Mouse (Mus musculus): ENCODE measurements around the gene Snx32. TPM values are rescaled to one million over a fixed set of nuclear protein-coding genes. Genes with fewer than 3 reads are reported as not detected.

Snx32 gene
- 82.1 and 103 TPM in 2 replicates for polyA plus RNA-seq (2015; fragmentation: Nextera tagmentation; extraction: Ambion mirVana)

DNA sequence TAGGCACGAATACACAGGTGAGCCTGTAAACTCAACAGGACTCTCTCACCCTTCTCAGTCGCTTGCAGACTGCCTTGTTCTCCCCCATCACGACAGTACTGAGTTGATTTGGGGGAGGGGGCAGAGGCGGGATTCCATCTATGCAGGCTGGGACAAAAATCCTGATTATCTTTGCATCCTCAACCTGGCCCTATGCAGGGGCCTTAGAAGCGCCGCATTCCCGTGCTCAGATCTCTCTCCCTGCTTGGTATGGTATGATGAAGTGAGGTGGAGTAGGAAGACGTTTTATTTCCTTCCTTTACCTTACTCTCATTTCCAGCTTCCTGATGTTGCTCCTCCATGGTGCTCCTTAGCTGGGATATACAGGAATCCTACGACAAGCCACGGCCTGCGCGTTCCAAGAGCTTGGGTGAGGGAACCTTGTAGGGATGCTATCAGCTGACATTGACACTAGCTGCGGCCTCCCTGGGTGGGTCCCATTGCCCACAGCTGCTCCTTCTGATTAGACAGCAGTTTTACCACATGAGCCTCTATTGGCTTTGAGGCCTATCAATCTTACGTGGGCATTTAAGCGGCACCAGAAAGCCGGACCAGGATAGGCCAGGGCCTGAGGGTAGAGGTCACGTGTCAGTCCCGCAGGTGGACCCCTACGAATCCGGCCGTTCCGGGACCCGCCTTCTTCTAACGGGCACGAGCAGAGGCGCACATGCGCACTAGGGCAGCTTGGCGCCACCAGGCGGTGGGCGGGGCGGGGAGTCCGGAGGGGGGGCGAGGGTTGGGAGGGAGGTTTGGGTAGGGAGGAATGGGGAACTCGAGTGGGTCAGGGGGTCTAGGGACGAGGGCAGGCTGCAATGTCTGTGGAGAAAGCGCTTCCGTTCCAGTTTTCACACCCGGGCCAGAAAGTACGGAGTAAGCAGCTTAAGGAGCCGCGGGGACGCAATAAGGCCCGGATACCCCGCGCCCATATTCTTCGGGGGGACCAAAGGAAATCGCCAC lies at the start of gene Snx32:
TSS of gene Snx32 (minus strand) at position 508 of the 996 bp plus-strand sequence.
- H3K9me3 ChIP-seq (replicated peaks): no peaks in the 10 kb centered on the region
- no peaks in the 10 kb centered on the region for H3K27me3 ChIP-seq (replicated peaks)
- H3K4me2 ChIP-seq: peak within 1 kb of the TSS; percentile 83
- H3K27ac ChIP-seq (replicated peaks): peak within 1 kb of the TSS; percentile 85
- H3K9ac ChIP-seq (replicated peaks): peak within 1 kb of the TSS; percentile 64
- peak; percentile 99 for ATAC-seq (ENCODE audit: low FRiP score)
- 3% methylated on average over 47 of the region's 47 CpGs for WGBS
- peaks cover 33% of the 10 kb centered on the region for H3K4me1 ChIP-seq
- peak within 1 kb of the TSS; percentile 57 for H3K4me3 ChIP-seq (replicated peaks)
- no peaks in the 10 kb centered on the region for H3K36me3 ChIP-seq

DNA sequence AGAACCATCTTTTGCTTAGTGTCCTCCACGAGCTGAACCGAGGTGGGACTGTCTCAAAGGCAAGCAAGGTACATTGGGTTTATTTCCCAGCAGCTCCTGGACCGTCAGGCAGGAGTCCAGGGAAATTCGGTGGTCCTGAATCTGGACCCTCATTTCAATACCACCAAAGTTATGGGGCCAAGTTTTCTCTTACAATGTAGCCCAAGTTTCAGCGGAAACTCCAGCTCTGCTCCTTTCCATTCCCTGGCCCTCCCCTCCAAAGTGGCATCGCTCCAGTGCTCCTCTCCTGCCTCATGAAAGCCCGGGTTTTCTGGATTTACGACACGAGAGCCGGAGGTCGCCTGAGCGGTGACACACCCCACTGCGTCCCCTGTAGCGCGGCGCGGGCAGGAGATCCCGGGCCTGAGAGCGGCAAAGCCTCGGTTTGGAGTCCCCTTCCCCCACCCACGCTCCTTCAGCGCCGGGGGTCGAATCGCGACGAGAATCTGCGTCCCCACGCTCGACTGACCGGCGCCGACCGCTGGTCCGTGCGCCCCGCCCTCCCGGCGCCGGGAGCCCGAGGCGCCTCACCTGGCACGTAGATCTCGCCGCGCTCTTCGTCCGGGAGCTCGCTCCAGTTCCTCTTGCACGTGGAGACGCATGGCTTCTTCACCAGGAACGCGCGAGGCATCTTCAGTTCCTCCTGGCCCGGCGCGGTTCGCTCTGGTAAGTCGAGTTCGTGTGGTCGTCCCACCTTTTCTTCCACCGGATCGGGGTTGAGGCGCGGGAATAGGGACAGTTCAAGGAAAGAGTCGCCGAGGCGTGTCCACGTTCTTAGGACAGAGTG lies 49.5 kb upstream of the Snx32 start:
- Histone ChIP-seq H3K27me3 (replicated peaks) (peaks cover 92% of the 10 kb centered on the region), H3K4me1 (peaks cover 18% of the 10 kb centered on the region), H3K4me2 (peak overlapping the region; percentile 73), H3K36me3 (no peaks in the 10 kb centered on the region), H3K9ac (replicated peaks) (peak overlapping the region; percentile 24; the same call in 1 of the 2 replicates), H3K9me3 (replicated peaks) (no peaks in the 10 kb centered on the region), H3K27ac (replicated peaks) (no peak overlapping the region), H3K4me3 (replicated peaks) (peak overlapping the region; percentile 41)
- WGBS: under 1% methylated on average over 63 of the region's 69 CpGs
- no peak for ATAC-seq (ENCODE audit: low FRiP score)

DNA sequence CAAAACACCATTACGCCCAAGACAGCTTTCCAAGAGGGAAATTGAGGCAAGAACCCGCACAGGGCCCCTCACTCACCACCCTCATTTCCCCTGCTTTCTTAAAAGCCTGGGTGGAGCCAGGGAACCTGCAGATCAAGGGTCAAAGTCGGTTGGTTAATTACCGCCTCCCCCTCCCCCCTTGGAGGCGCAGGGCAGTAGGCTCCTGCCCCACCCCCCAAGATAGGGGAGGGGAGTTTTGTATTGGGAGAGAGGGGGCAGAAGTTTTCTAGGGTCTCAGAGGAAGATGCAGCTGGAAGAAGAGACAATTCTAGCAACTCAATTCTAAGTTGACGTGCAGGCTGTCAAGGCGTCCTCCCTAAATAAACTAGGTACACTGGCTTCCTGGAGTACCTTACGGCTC lies 48.9 kb upstream of the Snx32 start:
- H3K27me3 ChIP-seq (replicated peaks): peaks cover 86% of the 10 kb centered on the region
- ATAC-seq (ENCODE audit: low FRiP score): no peak
- H3K4me3 ChIP-seq (replicated peaks): 0 out of 2 replicates have a peak overlapping the region, but pooled peaks have one; percentile 41
- peak overlapping the region; percentile 73; the same call in 1 of the 2 replicates for H3K4me2 ChIP-seq
- no peaks in the 10 kb centered on the region for H3K9me3 ChIP-seq (replicated peaks)
- H3K4me1 ChIP-seq: peaks cover 18% of the 10 kb centered on the region
- H3K9ac ChIP-seq (replicated peaks): no peak overlapping the region
- WGBS: 10% methylated on average over 8 of the region's 8 CpGs
- no peak overlapping the region for H3K27ac ChIP-seq (replicated peaks)
- no peaks in the 10 kb centered on the region for H3K36me3 ChIP-seq

DNA sequence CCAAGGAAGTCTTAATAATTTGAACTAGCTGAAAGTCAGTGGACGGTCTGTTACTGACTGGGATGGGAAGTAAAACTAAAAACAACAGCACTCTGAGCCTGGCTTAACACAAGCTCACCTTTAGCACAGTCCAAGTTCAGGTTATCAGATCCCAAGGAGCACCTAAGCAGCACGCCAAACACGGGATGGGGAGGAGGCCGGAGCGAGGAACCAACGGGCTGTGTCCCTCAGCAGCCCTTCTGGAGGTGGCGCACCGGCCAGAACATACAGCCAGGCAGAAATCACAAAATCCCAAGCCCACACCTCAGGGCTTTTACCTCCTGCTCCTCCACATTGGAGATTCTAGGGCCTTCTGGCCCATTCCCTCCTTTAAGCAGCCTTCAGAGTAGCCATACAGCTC lies 48.4 kb upstream of the Snx32 start:
- Histone ChIP-seq H3K9me3 (replicated peaks) (no peaks in the 10 kb centered on the region), H3K36me3 (no peaks in the 10 kb centered on the region), H3K4me1 (peaks cover 18% of the 10 kb centered on the region), H3K27me3 (replicated peaks) (peaks cover 82% of the 10 kb centered on the region), H3K27ac (replicated peaks) (no peak overlapping the region), H3K4me3 (replicated peaks) (no peak overlapping the region), H3K9ac (replicated peaks) (no peak overlapping the region), H3K4me2 (no peak overlapping the region)
- 58% methylated on average over 8 of the region's 8 CpGs for WGBS
- ATAC-seq (ENCODE audit: low FRiP score): no peak

DNA sequence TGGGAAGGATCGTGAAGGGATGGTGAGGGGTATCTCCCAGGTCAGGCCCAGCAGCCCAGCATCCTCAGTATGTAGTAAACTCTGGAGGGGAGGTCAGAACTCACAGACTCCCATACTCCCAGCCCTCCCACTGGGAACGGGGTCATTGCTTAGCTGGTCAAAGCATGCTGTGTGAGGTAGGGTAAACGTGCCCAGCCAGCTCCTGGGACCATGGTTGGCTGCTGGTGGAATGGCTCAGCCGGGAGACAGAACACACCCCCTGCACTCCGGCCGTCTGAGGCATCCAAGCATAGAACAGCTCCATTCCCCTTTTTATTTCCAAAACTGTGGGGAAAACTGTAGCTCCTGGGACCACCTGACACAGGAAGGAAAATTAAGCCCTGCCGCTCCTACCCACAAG lies 47.8 kb upstream of the Snx32 start:
- H3K4me2 ChIP-seq: no peak overlapping the region
- no peaks in the 10 kb centered on the region for H3K9me3 ChIP-seq (replicated peaks)
- no peak overlapping the region for H3K4me3 ChIP-seq (replicated peaks)
- no peak overlapping the region for H3K27ac ChIP-seq (replicated peaks)
- H3K27me3 ChIP-seq (replicated peaks): peaks cover 76% of the 10 kb centered on the region
- H3K9ac ChIP-seq (replicated peaks): no peak overlapping the region
- H3K4me1 ChIP-seq: peaks cover 18% of the 10 kb centered on the region
- no peaks in the 10 kb centered on the region for H3K36me3 ChIP-seq
- no peak for ATAC-seq (ENCODE audit: low FRiP score)
- WGBS: 44% methylated on average over 7 of the region's 7 CpGs

DNA sequence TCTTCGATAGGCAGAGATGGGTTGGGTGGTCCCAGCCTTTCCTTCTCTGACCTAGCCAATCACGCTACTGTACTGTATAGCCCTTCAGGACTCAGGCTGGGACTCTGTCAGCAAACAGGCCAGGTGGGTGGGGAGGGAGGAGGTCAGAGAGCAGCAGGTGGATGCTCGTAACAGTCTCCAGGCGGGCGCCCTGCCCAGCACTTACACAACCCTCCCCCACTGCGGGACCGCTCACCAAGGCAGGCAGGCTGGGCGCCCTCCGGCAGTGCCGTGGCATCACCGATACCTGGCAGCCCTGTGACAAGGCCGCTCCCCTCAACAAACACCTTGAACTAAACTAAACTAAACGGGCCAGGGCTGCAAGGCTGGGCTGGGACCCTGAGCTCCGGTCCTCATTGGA lies 43.9 kb upstream of the Snx32 start:
- no peak for ATAC-seq (ENCODE audit: low FRiP score)
- H3K4me3 ChIP-seq (replicated peaks): no peak overlapping the region
- 78% methylated on average over 14 of the region's 14 CpGs for WGBS
- H3K27ac ChIP-seq (replicated peaks): no peak overlapping the region
- no peaks in the 10 kb centered on the region for H3K9me3 ChIP-seq (replicated peaks)
- H3K4me2 ChIP-seq: no peak overlapping the region
- H3K4me1 ChIP-seq: no peaks in the 10 kb centered on the region
- H3K27me3 ChIP-seq (replicated peaks): peaks cover 36% of the 10 kb centered on the region
- H3K36me3 ChIP-seq: no peaks in the 10 kb centered on the region
- no peak overlapping the region for H3K9ac ChIP-seq (replicated peaks)

DNA sequence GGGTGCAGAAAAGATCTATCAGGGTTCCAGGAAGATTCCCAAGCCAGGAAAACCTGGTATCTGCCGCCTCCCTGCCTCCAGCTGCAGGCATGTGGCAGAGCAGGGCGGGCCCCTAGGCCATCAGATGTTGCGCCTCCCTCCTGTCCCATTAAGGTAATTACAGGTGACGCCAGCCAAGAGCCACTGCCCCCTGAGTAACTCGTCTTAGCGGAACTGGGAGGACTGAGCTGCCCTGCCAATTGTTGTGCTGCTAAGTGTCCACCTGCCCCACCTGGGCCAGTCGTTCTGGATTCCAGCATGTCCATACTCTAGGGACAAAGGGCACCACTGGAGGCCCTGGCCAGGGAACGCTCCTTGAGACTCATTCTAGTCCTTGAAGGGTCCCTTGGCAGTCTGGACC lies 43.5 kb upstream of the Snx32 start:
- Histone ChIP-seq H3K9ac (replicated peaks) (no peak overlapping the region), H3K27me3 (replicated peaks) (peaks cover 32% of the 10 kb centered on the region), H3K36me3 (no peaks in the 10 kb centered on the region), H3K4me3 (replicated peaks) (no peak overlapping the region), H3K4me2 (no peak overlapping the region), H3K27ac (replicated peaks) (no peak overlapping the region), H3K4me1 (no peaks in the 10 kb centered on the region), H3K9me3 (replicated peaks) (no peaks in the 10 kb centered on the region)
- 54% methylated on average over 8 of the region's 8 CpGs for WGBS
- no peak for ATAC-seq (ENCODE audit: low FRiP score)

DNA sequence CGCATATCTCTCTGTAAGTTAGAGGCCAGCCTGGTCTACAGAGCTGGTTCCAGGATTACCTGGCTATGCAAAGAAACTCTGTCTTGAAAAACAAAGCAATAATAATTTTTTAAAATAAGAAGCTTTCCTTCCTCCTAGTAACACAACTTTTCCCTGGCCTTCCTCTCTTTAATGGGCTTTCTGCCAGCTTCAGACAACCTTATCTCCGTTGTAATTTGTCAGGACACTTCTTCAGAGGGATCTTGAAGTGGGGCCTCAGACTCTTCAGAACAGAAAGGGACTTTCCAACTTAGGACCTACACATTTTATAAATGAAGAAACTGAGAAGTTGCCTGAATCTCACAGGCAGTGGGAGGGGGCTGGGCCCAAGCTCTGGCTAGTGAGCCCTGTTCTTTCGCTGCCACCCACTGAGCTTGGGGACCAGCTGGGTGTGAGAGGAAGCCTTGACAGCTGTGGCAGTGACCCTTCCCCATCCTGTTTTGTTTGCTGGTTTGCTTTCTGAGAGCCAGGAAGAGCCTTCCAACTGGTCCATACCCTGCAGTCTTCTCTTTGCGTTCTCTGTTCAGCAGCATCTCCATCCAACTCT lies 37.2 kb upstream of the Snx32 start:
- Histone ChIP-seq H3K27ac (replicated peaks) (no peak overlapping the region), H3K9ac (replicated peaks) (no peak overlapping the region), H3K36me3 (no peaks in the 10 kb centered on the region), H3K4me2 (no peak overlapping the region), H3K4me1 (no peaks in the 10 kb centered on the region), H3K27me3 (replicated peaks) (no peaks in the 10 kb centered on the region), H3K4me3 (replicated peaks) (no peak overlapping the region), H3K9me3 (replicated peaks) (no peaks in the 10 kb centered on the region)
- ATAC-seq (ENCODE audit: low FRiP score): no peak
- WGBS: 79% methylated on average over 4 of the region's 4 CpGs

DNA sequence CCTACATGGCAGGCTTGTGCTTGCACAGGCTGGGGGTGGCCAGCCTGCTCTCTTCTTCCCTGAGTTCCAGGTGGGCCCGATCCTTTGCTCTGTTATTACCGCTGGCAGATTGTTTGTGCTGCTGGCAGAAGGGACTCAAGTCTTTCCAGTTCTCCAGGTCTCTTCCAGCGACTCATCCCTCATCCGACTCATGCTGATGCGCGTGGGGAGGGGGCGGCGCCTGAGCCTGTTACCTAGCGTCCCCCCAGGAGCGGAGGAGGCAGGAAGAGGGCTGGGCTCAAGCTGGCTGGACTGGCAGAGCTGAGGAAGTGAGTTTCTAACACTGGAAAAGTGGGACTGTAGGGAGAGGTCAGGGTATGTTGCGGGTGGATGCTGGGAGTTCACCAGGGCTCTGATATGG lies 33.7 kb upstream of the Snx32 start:
- ATAC-seq (ENCODE audit: low FRiP score): no peak
- Histone ChIP-seq H3K4me1 (no peaks in the 10 kb centered on the region), H3K4me2 (no peak overlapping the region), H3K27ac (replicated peaks) (no peak overlapping the region), H3K27me3 (replicated peaks) (no peaks in the 10 kb centered on the region), H3K9me3 (replicated peaks) (no peaks in the 10 kb centered on the region), H3K36me3 (no peaks in the 10 kb centered on the region), H3K9ac (replicated peaks) (no peak overlapping the region), H3K4me3 (replicated peaks) (no peak overlapping the region)
- 65% methylated on average over 11 of the region's 11 CpGs for WGBS

DNA sequence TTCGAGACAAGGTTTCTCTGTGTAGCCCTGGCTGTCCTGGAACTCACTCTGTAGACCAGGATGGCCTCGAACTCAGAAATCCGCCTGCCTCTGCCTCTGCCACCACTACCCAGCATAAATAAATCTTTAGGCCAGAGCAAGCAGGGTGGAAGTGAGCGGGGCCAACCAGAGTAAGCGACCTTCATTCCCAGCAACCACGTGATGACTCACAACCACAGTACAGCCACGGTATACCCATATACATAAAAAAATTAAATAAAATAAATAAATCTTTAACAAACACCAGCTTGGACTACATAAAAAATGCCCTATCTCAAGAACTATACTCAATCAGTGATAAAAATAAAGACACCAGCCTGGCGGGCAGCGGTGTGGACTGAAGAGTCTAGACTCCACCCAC lies 33.0 kb upstream of the Snx32 start:
- no peak for ATAC-seq (ENCODE audit: low FRiP score)
- no peak overlapping the region for H3K4me2 ChIP-seq
- H3K4me3 ChIP-seq (replicated peaks): no peak overlapping the region
- H3K27me3 ChIP-seq (replicated peaks): no peaks in the 10 kb centered on the region
- no peaks in the 10 kb centered on the region for H3K4me1 ChIP-seq
- no peaks in the 10 kb centered on the region for H3K9me3 ChIP-seq (replicated peaks)
- H3K9ac ChIP-seq (replicated peaks): no peak overlapping the region
- 91% methylated on average over 9 of the region's 9 CpGs for WGBS
- H3K27ac ChIP-seq (replicated peaks): no peak overlapping the region
- H3K36me3 ChIP-seq: no peaks in the 10 kb centered on the region

DNA sequence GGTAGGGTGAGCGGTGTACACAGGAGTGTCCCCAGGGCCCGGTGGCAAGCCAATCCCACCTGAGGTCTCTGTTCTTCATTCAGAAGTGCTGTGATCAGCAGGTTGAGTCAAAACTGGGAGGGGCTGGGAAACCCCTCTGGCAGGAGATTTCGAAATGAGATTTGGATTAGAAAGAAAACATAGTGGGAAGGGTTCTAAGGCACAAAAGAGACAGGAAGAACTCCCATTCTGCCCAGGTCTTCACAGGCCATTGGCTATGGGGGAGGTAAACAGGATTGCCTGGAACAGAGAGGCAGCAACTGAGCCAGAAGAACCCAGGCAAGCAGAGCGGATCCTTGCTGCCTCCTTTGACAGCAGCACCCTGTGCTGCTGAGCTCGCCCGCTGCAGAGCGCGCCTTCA lies 28.4 kb upstream of the Snx32 start:
- Histone ChIP-seq H3K9ac (replicated peaks) (no peak overlapping the region), H3K4me1 (no peaks in the 10 kb centered on the region), H3K4me2 (no peak overlapping the region), H3K27me3 (replicated peaks) (no peaks in the 10 kb centered on the region), H3K36me3 (no peaks in the 10 kb centered on the region), H3K27ac (replicated peaks) (no peak overlapping the region), H3K4me3 (replicated peaks) (no peak overlapping the region), H3K9me3 (replicated peaks) (no peaks in the 10 kb centered on the region)
- no peak for ATAC-seq (ENCODE audit: low FRiP score)
- 81% methylated on average over 8 of the region's 8 CpGs for WGBS

Data from neural tube, embryonic 15.5 days (tissue).